Mouse (Mus musculus): ENCODE data around the gene S100a10. TPM values are rescaled to one million over a fixed set of nuclear protein-coding genes. Genes with fewer than 3 reads are reported as not detected.

S100a10 gene
- total and polyA plus RNA-seq, 2 experiments from 2014 or later, result 174 to 247 TPM

GRCm38 (mm10) chr3:93553765-93554378, 1.0 kb upstream of the S100a10 start:
- TF ChIP-seq CTCF (IDR thresholded peaks at IDR 0.05; ENCODE audit: low read depth) (no peak), EP300 (IDR thresholded peaks at IDR 0.05; ENCODE audit: low read depth) (no peak)
- no peak for ATAC-seq (ENCODE audit: insufficient read depth, low read depth)
- no peak overlapping the region for H3K4me3 ChIP-seq (ENCODE audit: low read depth, low read length)
- peaks cover 7% of the 10 kb centered on the region; the same call in 1 of the 2 replicates for H3K4me1 ChIP-seq (ENCODE audit: control insufficient read depth, insufficient read depth)
- H3K9ac ChIP-seq (replicated peaks; ENCODE audit: low read depth, low read length), result no peak overlapping the region
- H3K36me3 ChIP-seq (replicated peaks; ENCODE audit: control insufficient read depth, insufficient read depth, low read length), result no peaks in the 10 kb centered on the region
- peak overlapping the region; percentile 61 for H3K27ac ChIP-seq (ENCODE audit: low read depth)
- WGBS, result 59% methylated on average over 9 of the region's 9 CpGs
- peak overlapping the region; percentile 72 for H3K4me2 ChIP-seq (ENCODE audit: low read depth, low read length)
- no peaks in the 10 kb centered on the region for H3K27me3 ChIP-seq (ENCODE audit: control insufficient read depth, insufficient read depth, low read length)
- no peaks in the 10 kb centered on the region for H3K9me3 ChIP-seq (replicated peaks; ENCODE audit: control insufficient read depth, low read length)
- no peak for DNase-seq (ENCODE audit: low spot score)

- ATAC-seq (ENCODE audit: insufficient read depth, low read depth) (peak; percentile 22; the same call in 1 of the 2 replicates), DNase-seq (ENCODE audit: low spot score) (no peak)
- Histone ChIP-seq H3K4me2 (ENCODE audit: low read depth, low read length) (peak overlapping the region; percentile 72), H3K27me3 (ENCODE audit: control insufficient read depth, insufficient read depth, low read length) (no peaks in the 10 kb centered on the region), H3K4me3 (ENCODE audit: low read depth, low read length) (peak overlapping the region; percentile 63), H3K27ac (ENCODE audit: low read depth) (peak overlapping the region; percentile 61), H3K36me3 (replicated peaks; ENCODE audit: control insufficient read depth, insufficient read depth, low read length) (no peaks in the 10 kb centered on the region), H3K9ac (replicated peaks; ENCODE audit: low read depth, low read length) (peak overlapping the region; percentile 67; the same call in 1 of the 2 replicates), H3K9me3 (replicated peaks; ENCODE audit: control insufficient read depth, low read length) (no peaks in the 10 kb centered on the region), H3K4me1 (ENCODE audit: control insufficient read depth, insufficient read depth) (peaks cover 13% of the 10 kb centered on the region; the same call in 1 of the 2 replicates)
- TF ChIP-seq CTCF (IDR thresholded peaks at IDR 0.05; ENCODE audit: low read depth), result no peak
- WGBS, result 14% methylated on average over 13 of the region's 13 CpGs
These were observed 400 bp upstream of the S100a10 start for GRCm38 (mm10) chr3:93554379-93554980.

GRCm38 (mm10) chr3:93555878-93556254, 986 bp downstream of the S100a10 start:
- H3K4me1 ChIP-seq (ENCODE audit: control insufficient read depth, insufficient read depth), result peaks cover 13% of the 10 kb centered on the region; the same call in 1 of the 2 replicates
- H3K9ac ChIP-seq (replicated peaks; ENCODE audit: low read depth, low read length), result peak overlapping the region; percentile 67
- ATAC-seq (ENCODE audit: insufficient read depth, low read depth) (peak; percentile 44), DNase-seq (ENCODE audit: low spot score) (peak; percentile 69)
- H3K4me3 ChIP-seq (ENCODE audit: low read depth, low read length), result peak overlapping the region; percentile 63
- WGBS, result 30% methylated on average over 2 of the region's 2 CpGs
- H3K4me2 ChIP-seq (ENCODE audit: low read depth, low read length), result peak overlapping the region; percentile 72
- H3K27ac ChIP-seq (ENCODE audit: low read depth), result peak overlapping the region; percentile 91
- no peaks in the 10 kb centered on the region for H3K27me3 ChIP-seq (ENCODE audit: control insufficient read depth, insufficient read depth, low read length)
- 0 out of 2 replicates have a peak, but pooled peaks cover 3% of the 10 kb centered on the region for H3K36me3 ChIP-seq (replicated peaks; ENCODE audit: control insufficient read depth, insufficient read depth, low read length)
- TF ChIP-seq CTCF (IDR thresholded peaks at IDR 0.05; ENCODE audit: low read depth) (no peak), EP300 (IDR thresholded peaks at IDR 0.05; ENCODE audit: low read depth) (no peak)
- H3K9me3 ChIP-seq (replicated peaks; ENCODE audit: control insufficient read depth, low read length), result no peaks in the 10 kb centered on the region

GRCm38 (mm10) chr3:93556599-93556998, 1.7 kb downstream of the S100a10 start:
- Histone ChIP-seq H3K4me2 (ENCODE audit: low read depth, low read length) (peak overlapping the region; percentile 72), H3K9me3 (replicated peaks; ENCODE audit: control insufficient read depth, low read length) (no peaks in the 10 kb centered on the region), H3K36me3 (replicated peaks; ENCODE audit: control insufficient read depth, insufficient read depth, low read length) (peaks cover 10% of the 10 kb centered on the region), H3K27me3 (ENCODE audit: control insufficient read depth, insufficient read depth, low read length) (no peaks in the 10 kb centered on the region), H3K27ac (ENCODE audit: low read depth) (peak overlapping the region; percentile 91), H3K9ac (replicated peaks; ENCODE audit: low read depth, low read length) (0 out of 2 replicates have a peak overlapping the region, but pooled peaks have one; percentile 23), H3K4me1 (ENCODE audit: control insufficient read depth, insufficient read depth) (peaks cover 13% of the 10 kb centered on the region; the same call in 1 of the 2 replicates), H3K4me3 (ENCODE audit: low read depth, low read length) (peak overlapping the region; percentile 63)
- WGBS, result 19% methylated on average over 1 of the region's 1 CpGs
- TF ChIP-seq CTCF (IDR thresholded peaks at IDR 0.05; ENCODE audit: low read depth) (no peak), EP300 (IDR thresholded peaks at IDR 0.05; ENCODE audit: low read depth) (no peak)
- no peak for ATAC-seq (ENCODE audit: insufficient read depth, low read depth)
- DNase-seq (ENCODE audit: low spot score), result no peak

GRCm38 (mm10) chr3:93557471-93557870, 2.6 kb downstream of the S100a10 start:
- no peak for DNase-seq (ENCODE audit: low spot score)
- Histone ChIP-seq H3K4me1 (ENCODE audit: control insufficient read depth, insufficient read depth) (peaks cover 13% of the 10 kb centered on the region; the same call in 1 of the 2 replicates), H3K4me3 (ENCODE audit: low read depth, low read length) (peak overlapping the region; percentile 63), H3K4me2 (ENCODE audit: low read depth, low read length) (peak overlapping the region; percentile 72), H3K27me3 (ENCODE audit: control insufficient read depth, insufficient read depth, low read length) (no peaks in the 10 kb centered on the region), H3K36me3 (replicated peaks; ENCODE audit: control insufficient read depth, insufficient read depth, low read length) (peaks cover 16% of the 10 kb centered on the region), H3K9me3 (replicated peaks; ENCODE audit: control insufficient read depth, low read length) (no peaks in the 10 kb centered on the region), H3K9ac (replicated peaks; ENCODE audit: low read depth, low read length) (no peak overlapping the region), H3K27ac (ENCODE audit: low read depth) (no peak overlapping the region)
- ATAC-seq (ENCODE audit: insufficient read depth, low read depth), result no peak
- TF ChIP-seq EP300 (IDR thresholded peaks at IDR 0.05; ENCODE audit: low read depth) (no peak), CTCF (IDR thresholded peaks at IDR 0.05; ENCODE audit: low read depth) (no peak)
- 54% methylated on average over 4 of the region's 4 CpGs for WGBS

Data from heart, postnatal 0 days (tissue).